Mouse (Mus musculus): ENCODE measurements around the gene Srgap2. TPM values are rescaled to one million over a fixed set of nuclear protein-coding genes. Genes with fewer than 3 reads are reported as not detected.

Gene Srgap2
- total RNA-seq, 2 experiments from 2014 or later: 10.1 to 12.2 TPM

DNA sequence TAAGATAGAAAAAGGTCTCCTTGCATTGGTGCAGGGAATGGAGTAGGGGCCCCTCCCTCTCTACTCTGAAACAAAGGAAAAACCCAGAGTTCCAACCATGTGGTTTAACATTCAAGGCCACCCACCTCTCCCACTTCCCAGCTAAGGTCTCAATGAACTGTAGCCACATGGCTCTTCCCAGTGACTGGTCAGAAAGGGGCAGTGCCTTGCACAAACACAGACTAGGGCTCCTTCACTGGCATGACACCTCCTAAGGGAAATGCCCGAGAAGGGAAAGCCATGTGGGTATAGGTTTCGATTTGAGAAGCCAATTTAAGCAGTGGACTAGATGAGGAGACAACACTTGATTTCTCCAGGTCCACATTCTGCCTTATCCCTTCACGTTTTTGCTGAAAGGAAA is 3.4 kb downstream of the Srgap2 start:
- peak overlapping the region; percentile 35; the same call in 1 of the 2 replicates for H3K27ac ChIP-seq
- intact Hi-C loops (cut with DNase I): loop anchor here (5.0 kb wide), 1 partner anchor 51 kb away; no protein-coding TSS in a partner anchor

DNA sequence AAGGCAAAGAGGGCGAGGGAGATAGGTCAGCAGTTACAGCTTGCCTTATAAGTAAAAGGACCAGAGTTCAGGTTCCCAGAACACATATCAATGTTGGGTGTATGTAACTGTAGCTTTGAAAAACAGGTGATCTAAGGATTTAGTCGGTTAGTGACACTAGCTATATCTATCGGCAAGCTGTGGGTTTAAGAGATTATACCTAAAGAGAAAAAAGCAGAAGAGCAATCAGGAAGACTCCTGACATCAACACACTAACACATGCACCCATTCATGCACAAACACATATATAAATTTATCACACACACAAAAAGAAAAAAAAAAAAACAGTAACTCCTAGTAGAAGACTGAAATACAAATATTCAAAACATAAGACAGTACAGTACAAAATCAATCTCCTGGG is 10.6 kb downstream of the Srgap2 start:
- DNase-seq: no peak
- TF ChIP-seq CTCF (IDR thresholded peaks at IDR 0.05): no peak
- Histone ChIP-seq H3K4me3 (no peak overlapping the region), H3K27ac (no peak overlapping the region)
- intact Hi-C loops (cut with DNase I): no loop called here

More for the DNA sequence above, 3.4 kb downstream of the Srgap2 start:
- H3K4me3 ChIP-seq: peak overlapping the region; percentile 79
- no peak for TF ChIP-seq CTCF (IDR thresholded peaks at IDR 0.05)
- DNase-seq: no peak

DNA sequence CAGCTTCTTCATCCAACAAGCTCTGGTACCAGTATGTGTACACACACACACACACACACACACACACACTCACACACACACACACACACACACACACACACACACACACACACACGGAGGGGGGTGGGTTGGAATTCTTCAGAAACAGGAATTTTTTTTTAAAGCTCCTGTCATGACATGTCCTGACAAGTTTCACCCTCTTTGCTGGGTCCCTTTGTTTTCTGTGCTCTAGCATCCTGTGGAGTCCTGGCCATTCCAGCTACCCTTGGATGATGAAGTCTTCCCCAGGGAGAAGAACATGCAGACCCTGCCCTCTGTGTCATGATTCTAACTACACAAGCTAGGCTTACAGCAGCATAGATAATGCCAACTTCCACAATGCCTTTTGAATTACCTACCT is 13.0 kb downstream of the Srgap2 start:
- intact Hi-C loops (cut with DNase I): no loop called here
- TF ChIP-seq CTCF (IDR thresholded peaks at IDR 0.05): no peak
- H3K27ac ChIP-seq: no peak overlapping the region
- no peak overlapping the region for H3K4me3 ChIP-seq
- no peak for DNase-seq

DNA sequence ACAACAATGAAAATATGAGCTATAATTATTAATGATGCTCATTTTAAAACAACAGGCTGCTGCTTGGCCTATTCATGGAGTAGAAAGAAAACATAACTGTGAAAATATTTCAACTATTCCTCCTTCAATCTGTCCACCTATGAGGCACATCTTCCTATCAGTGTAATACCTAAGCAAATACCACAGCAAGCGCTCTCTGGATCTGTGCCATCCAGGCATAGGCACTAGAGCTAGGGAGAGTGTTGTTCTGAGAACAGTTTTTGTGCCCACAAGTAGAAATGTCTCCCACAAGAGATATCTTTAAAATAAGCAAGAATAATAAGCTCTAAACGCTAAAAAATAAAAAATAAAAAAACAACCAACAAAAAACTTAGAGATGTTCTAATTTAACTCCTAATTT is 14.0 kb downstream of the Srgap2 start:
- Histone ChIP-seq H3K4me3 (no peak overlapping the region), H3K27ac (no peak overlapping the region)
- no peak for DNase-seq
- TF ChIP-seq CTCF (IDR thresholded peaks at IDR 0.05): no peak
- intact Hi-C loops (cut with DNase I): no loop called here

DNA sequence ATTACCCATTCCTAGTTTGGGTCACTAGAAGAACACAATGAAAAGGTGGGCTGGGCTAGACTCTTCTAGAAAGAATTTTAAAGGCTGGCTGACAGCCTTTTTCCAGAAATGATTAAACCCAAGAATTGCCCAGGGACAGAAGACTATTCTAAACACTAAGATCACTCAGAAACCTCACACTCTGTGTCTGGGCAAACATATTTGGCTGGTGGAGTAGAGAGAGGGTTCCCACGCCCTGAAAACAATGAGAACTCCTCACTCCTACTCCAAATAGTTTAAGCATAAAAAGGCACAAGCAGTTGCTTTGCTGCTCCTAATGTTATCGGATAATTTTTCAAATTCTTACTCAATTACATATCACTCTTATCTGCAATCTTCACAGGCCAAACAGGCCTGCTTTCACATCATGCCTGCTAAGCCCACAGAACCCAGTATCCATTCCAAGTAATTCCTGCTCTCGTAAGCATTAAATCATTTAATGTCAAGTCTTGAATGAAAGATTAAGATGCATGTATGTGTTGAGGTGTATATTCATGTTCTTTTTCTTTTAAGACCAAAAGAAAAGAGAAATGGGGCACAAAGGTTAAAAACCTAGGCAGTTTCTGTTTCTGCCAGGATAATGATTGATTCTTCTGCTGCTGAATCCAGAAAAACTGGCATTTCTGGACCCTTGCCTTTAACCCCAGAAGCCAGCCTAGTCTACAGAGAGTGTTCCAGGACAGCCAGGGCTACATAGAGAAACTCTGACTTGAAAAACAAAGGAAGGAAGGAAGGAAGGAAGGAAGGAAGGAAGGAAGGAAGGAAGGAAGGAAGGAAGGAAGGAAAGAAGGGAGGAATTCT is 15.3 kb downstream of the Srgap2 start:
- DNase-seq: no peak
- TF ChIP-seq CTCF (IDR thresholded peaks at IDR 0.05): no peak
- intact Hi-C loops (cut with DNase I): no loop called here
- H3K4me3 ChIP-seq: no peak overlapping the region
- H3K27ac ChIP-seq: peak overlapping the region; percentile 46; the same call in 1 of the 2 replicates

DNA sequence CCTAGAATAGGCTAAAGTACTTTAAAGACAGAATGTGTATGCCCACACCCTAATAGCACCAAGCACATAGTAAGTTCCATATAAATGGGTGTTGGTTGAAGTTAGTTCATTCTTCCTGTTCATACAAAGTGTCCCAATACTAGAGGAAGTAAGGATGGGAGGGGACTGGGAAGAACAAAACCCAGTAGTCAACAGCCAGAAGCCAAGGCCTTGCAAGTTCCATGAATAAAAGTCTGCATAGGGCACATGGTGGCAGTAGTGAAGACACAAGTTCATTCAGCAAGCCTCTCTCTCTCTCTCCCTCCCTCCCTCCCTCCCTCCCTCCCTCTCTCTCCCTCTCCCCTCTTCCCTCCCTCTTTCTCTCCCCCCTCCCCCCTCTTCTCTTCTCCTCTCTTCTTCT is 16.0 kb downstream of the Srgap2 start:
- Histone ChIP-seq H3K4me3 (no peak overlapping the region), H3K27ac (no peak overlapping the region)
- no peak for DNase-seq
- intact Hi-C loops (cut with DNase I): no loop called here
- TF ChIP-seq CTCF (IDR thresholded peaks at IDR 0.05): no peak

DNA sequence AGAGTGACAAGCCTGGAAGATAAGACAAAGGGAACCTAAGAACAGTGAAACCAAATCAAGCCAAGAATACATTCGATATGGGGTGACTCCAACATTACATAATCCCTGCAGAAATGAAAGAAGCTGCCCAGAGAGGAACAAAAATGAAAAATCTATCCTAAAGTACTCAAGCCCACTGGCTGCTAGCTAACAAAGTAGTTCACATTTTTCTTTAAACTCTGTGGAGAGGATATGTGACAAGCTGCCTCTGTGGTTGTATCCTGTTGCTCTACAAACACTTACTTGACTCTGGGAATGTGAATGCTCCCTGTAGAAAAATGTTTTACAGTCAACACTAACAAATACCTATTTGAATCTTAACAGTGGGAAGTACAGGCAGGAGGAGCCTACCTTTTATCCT is 25.5 kb downstream of the Srgap2 start:
- H3K27ac ChIP-seq: peak overlapping the region; percentile 0; the same call in 1 of the 2 replicates
- no peak for DNase-seq
- no peak for TF ChIP-seq CTCF (IDR thresholded peaks at IDR 0.05)
- no peak overlapping the region for H3K4me3 ChIP-seq
- intact Hi-C loops (cut with DNase I): no loop called here

DNA sequence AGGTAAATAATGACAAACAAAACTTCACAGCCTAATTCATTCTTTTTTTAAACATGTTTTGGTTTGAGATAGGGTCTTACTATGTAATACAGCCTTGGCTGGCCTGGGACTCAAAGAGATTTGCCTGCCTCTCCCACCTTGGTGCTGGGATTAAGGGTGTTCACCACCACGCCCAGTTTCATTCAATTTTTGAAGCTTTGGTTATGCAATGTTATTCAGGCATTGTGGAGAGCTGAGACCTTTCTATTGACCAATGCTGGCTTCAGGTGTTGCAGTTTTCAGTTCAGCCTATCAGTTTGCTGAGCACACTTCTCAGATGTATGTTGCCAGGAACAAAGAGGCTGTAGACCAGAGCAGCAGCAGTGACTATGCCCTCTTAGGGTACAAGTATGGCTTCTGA is 28.9 kb downstream of the Srgap2 start:
- TF ChIP-seq CTCF (IDR thresholded peaks at IDR 0.05): no peak
- no peak for DNase-seq
- H3K4me3 ChIP-seq: no peak overlapping the region
- no peak overlapping the region for H3K27ac ChIP-seq
- intact Hi-C loops (cut with DNase I): no loop called here

DNA sequence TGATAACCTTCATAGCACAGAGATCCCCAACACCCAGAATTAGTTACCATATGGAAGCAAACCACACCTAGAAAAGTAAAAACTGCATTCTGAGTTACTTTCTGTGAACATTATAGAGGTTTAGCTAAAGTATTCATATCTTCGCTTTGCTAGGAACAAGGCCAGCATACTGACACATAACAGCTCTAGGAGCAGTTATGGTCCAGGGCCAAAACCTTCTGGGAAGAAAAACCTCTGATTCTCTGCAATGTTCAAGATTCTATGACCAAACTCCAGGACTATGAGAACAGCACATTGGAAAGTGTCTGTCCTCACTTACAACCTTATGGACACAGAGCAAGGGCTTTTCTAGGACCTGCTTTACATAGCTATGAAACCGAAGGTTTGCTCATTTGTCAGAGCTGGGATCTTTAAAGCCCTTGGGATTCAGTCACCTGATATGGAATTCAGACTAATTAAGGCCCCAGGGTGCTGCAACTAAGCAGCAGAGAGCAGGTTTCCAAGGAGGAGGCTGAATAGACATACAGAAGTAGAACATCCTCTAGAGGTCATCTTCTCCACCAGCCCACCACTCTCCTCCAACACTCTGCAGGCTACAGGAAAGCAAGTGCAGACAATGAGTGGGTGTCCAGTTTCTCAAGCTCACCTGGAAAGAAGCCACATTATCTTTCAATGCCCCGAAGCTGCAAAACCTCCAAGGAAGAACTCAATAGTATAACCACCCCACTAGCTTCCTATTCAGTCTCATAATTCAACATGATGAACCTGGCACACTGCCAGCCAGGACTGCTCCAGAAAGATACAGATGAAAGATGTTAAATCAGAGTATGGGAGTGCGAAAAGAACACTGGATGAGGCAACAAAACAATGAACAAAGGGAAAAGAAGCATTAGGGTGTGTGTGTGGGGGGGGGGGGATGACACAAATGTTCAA is 32.9 kb downstream of the Srgap2 start:
- intact Hi-C loops (cut with DNase I): no loop called here
- Histone ChIP-seq H3K27ac (no peak overlapping the region), H3K4me3 (no peak overlapping the region)
- TF ChIP-seq CTCF (IDR thresholded peaks at IDR 0.05): no peak
- DNase-seq: peak; percentile 35

DNA sequence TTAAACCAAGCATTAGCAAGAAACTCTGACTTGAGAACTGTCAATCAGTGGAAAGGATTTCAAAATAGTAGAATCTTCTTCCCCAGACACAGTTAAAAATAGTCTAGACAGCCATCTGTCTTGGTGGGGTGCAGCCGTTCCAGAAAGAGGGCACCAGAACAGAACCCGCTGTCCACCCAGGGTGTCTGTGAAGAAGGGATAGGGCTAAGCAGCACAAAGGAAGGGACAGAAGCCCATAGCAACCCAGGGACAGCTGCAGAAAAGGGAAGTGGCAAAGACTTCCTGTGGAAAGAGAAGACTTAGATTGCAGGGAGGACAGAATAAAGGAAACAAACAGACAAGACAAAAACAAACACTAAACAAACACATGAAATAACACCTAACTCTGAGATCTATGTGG is 34.8 kb downstream of the Srgap2 start:
- H3K27ac ChIP-seq: peak overlapping the region; percentile 10; the same call in 1 of the 2 replicates
- DNase-seq: peak; percentile 46
- intact Hi-C loops (cut with DNase I): no loop called here
- no peak for TF ChIP-seq CTCF (IDR thresholded peaks at IDR 0.05)
- no peak overlapping the region for H3K4me3 ChIP-seq

DNA sequence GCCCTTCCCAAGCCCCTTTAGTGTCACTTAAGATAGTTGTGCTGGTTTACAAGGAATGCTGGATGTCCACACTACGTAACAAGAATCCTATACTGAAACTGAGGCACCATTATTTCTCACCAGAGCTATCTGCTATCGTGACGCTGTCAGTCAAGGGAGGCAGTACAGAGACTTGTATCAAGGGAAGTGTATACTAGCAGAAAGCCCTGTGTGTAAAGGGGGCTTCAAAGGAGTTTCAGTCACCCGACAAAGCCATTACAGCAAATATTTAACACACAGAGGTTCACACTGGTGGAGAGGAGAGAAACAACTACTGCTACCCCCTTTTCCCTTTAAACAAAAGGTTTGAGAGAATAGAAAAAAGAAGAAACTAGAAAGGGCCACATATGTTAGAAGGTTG is 35.6 kb downstream of the Srgap2 start:
- intact Hi-C loops (cut with DNase I): no loop called here
- no peak for TF ChIP-seq CTCF (IDR thresholded peaks at IDR 0.05)
- DNase-seq: no peak
- H3K27ac ChIP-seq: no peak overlapping the region
- H3K4me3 ChIP-seq: no peak overlapping the region

DNA sequence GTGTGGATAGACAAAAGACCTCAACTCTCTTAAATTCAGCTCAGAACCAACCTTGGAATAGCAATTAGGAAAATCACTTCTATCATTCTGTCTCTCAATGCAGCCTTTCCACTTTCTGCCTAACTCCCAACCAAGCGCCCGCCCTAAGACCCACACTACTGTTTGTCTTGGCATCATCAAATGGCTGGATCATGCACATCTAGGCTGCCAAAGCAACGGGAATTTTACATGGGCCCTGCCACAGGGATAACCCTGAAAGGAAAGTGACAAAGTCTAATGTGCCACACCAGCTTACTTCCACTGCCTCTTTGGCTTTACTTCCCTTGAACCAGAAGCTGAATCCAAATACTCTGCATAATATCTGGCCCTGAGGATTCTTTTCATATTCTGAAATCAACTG is 37.8 kb downstream of the Srgap2 start:
- DNase-seq: no peak
- no peak overlapping the region for H3K27ac ChIP-seq
- intact Hi-C loops (cut with DNase I): no loop called here
- no peak for TF ChIP-seq CTCF (IDR thresholded peaks at IDR 0.05)
- H3K4me3 ChIP-seq: no peak overlapping the region

Measured in gastrocnemius, adult 2 months (tissue).